Mouse (Mus musculus) thymus, adult 2 months (tissue): ENCODE measurements around the gene Por.

Experiments used
- CTCF ChIP-seq: fragments of 200-500 bp; IDR thresholded peaks from 2 replicates; pipeline ENCODE4 v1.5.1; 2012; ENCODE audit warnings: mild to moderate bottlenecking, control low read depth, low read length, moderate library complexity, borderline replicate concordance; ENCODE audit not compliant: control insufficient read depth, poor library complexity, insufficient read depth; ENCODE audit errors: extremely low read depth
- POLR2A ChIP-seq: fragments of 200-500 bp; IDR thresholded peaks from 2 replicates; pipeline ENCODE4 v1.6.1; 2012; ENCODE audit warnings: mild to moderate bottlenecking, low read length, control low read depth, moderate library complexity; ENCODE audit not compliant: control insufficient read depth, poor library complexity, insufficient read depth; ENCODE audit errors: extremely low read depth

DNA sequence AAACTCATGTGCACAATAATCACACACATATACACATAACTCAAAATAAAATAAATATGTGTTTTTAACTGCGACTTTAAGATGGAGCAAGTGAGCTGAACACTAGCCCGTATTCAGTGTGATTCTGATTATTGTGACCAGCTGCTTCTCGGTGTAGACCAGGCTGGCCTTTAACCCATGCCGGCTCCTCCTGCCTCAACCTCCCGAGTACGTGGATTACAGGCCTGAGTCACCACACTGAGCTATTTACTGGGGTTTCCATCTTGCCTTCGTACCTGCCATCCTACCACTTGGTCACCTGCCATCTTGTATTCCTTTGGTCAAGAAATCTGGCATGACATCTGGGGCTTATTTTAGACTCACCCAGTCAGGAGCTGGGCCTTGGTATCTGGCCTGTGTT lies 33.6 kb downstream of the Por start:
- no peak for TF ChIP-seq CTCF
- TF ChIP-seq POLR2A: no peak
